Mouse (Mus musculus): Measurements from ENCODE around the gene Hist1h2bc. TPM values are rescaled to one million over a fixed set of nuclear protein-coding genes. Genes with fewer than 3 reads are reported as not detected.

The Hist1h2bc gene
- polyA plus RNA-seq (2014; fragmentation: Illumina TruSeq; extraction: RNeasy Lipid Tissue Mini Kit (QIAGEN cat#74804); ENCODE audit: low replicate concordance), result 239 TPM

GRCm38 (mm10) chr13:23683755-23684281 is at the start of gene Hist1h2bc, which contains the start of gene Hist1h2ac:
TSS of gene Hist1h2bc (plus strand) at chr13:23684199.
TSS of gene Hist1h2ac (minus strand) at chr13:23683948.

GRCm38 (mm10) chr13:23695514-23695913 is 11.5 kb downstream of the Hist1h2bc start, which contains the start of gene Hist1h1t:
TSS of gene Hist1h1t (plus strand) at chr13:23695814.

GRCm38 (mm10) chr13:23698300-23698693 is 14.3 kb downstream of the Hist1h2bc start, which contains the start of gene Hist1h4c:
TSS of gene Hist1h4c (minus strand) at chr13:23698454.

GRCm38 (mm10) chr13:23710374-23711089 is 26.5 kb downstream of the Hist1h2bc start, which contains the start of gene Hfe:
TSS of gene Hfe (minus strand) at chr13:23710854.

GRCm38 (mm10) chr13:23738677-23739068 is 54.7 kb downstream of the Hist1h2bc start, which contains the start of gene Hist1h1c:
TSS of gene Hist1h1c (plus strand) at chr13:23738808.

Other genes with a start within 250 kb of the Hist1h2bc start
- gene Btn1a1, start 218.3 kb upstream of the Hist1h2bc start, polyA plus RNA-seq (2014; fragmentation: Illumina TruSeq; extraction: RNeasy Lipid Tissue Mini Kit (QIAGEN cat#74804); ENCODE audit: low replicate concordance), result not detected
- gene Btn2a2, start 195.3 kb upstream of the Hist1h2bc start, polyA plus RNA-seq (2014; fragmentation: Illumina TruSeq; extraction: RNeasy Lipid Tissue Mini Kit (QIAGEN cat#74804); ENCODE audit: low replicate concordance), result not detected
- gene Hist1h4h, start 153.1 kb upstream of the Hist1h2bc start, polyA plus RNA-seq (2014; fragmentation: Illumina TruSeq; extraction: RNeasy Lipid Tissue Mini Kit (QIAGEN cat#74804); ENCODE audit: low replicate concordance), result not detected
- not detected for gene Hist1h2af, start 150.3 kb upstream of the Hist1h2bc start, polyA plus RNA-seq (2014; fragmentation: Illumina TruSeq; extraction: RNeasy Lipid Tissue Mini Kit (QIAGEN cat#74804); ENCODE audit: low replicate concordance)
- not detected for gene Hist1h3g, start 148.8 kb upstream of the Hist1h2bc start, polyA plus RNA-seq (2014; fragmentation: Illumina TruSeq; extraction: RNeasy Lipid Tissue Mini Kit (QIAGEN cat#74804); ENCODE audit: low replicate concordance)
- 0.59 TPM for gene Hist1h2bh, start 140.8 kb upstream of the Hist1h2bc start, polyA plus RNA-seq (2014; fragmentation: Illumina TruSeq; extraction: RNeasy Lipid Tissue Mini Kit (QIAGEN cat#74804); ENCODE audit: low replicate concordance)
- not detected for gene Hist1h3f, start 140.1 kb upstream of the Hist1h2bc start, polyA plus RNA-seq (2014; fragmentation: Illumina TruSeq; extraction: RNeasy Lipid Tissue Mini Kit (QIAGEN cat#74804); ENCODE audit: low replicate concordance)
- gene Hist1h4f, start 132.6 kb upstream of the Hist1h2bc start, polyA plus RNA-seq (2014; fragmentation: Illumina TruSeq; extraction: RNeasy Lipid Tissue Mini Kit (QIAGEN cat#74804); ENCODE audit: low replicate concordance), result not detected
- 0.52 TPM for gene Hist1h1d, start 130.9 kb upstream of the Hist1h2bc start, polyA plus RNA-seq (2014; fragmentation: Illumina TruSeq; extraction: RNeasy Lipid Tissue Mini Kit (QIAGEN cat#74804); ENCODE audit: low replicate concordance)
- 0.56 TPM for gene Hist1h3e, start 121.8 kb upstream of the Hist1h2bc start, polyA plus RNA-seq (2014; fragmentation: Illumina TruSeq; extraction: RNeasy Lipid Tissue Mini Kit (QIAGEN cat#74804); ENCODE audit: low replicate concordance)
- gene Hist1h2ae, start 113.0 kb upstream of the Hist1h2bc start, polyA plus RNA-seq (2014; fragmentation: Illumina TruSeq; extraction: RNeasy Lipid Tissue Mini Kit (QIAGEN cat#74804); ENCODE audit: low replicate concordance), result 0.97 TPM
- gene Hist1h2bg, start 112.8 kb upstream of the Hist1h2bc start, polyA plus RNA-seq (2014; fragmentation: Illumina TruSeq; extraction: RNeasy Lipid Tissue Mini Kit (QIAGEN cat#74804); ENCODE audit: low replicate concordance), result 0.85 TPM
- not detected for gene Hist1h2bf, start 110.0 kb upstream of the Hist1h2bc start, polyA plus RNA-seq (2014; fragmentation: Illumina TruSeq; extraction: RNeasy Lipid Tissue Mini Kit (QIAGEN cat#74804); ENCODE audit: low replicate concordance)
- not detected for gene Hist1h2ad, start 109.8 kb upstream of the Hist1h2bc start, polyA plus RNA-seq (2014; fragmentation: Illumina TruSeq; extraction: RNeasy Lipid Tissue Mini Kit (QIAGEN cat#74804); ENCODE audit: low replicate concordance)
- gene Hist1h3d, start 108.4 kb upstream of the Hist1h2bc start, polyA plus RNA-seq (2014; fragmentation: Illumina TruSeq; extraction: RNeasy Lipid Tissue Mini Kit (QIAGEN cat#74804); ENCODE audit: low replicate concordance), result 1.4 TPM
- 0.67 TPM for gene Hist1h4d, start 102.6 kb upstream of the Hist1h2bc start, polyA plus RNA-seq (2014; fragmentation: Illumina TruSeq; extraction: RNeasy Lipid Tissue Mini Kit (QIAGEN cat#74804); ENCODE audit: low replicate concordance)
- gene Hist1h2be, start 63.1 kb upstream of the Hist1h2bc start, polyA plus RNA-seq (2014; fragmentation: Illumina TruSeq; extraction: RNeasy Lipid Tissue Mini Kit (QIAGEN cat#74804); ENCODE audit: low replicate concordance), result 2.2 TPM
- gene Hist1h1e, start 61.6 kb upstream of the Hist1h2bc start, polyA plus RNA-seq (2014; fragmentation: Illumina TruSeq; extraction: RNeasy Lipid Tissue Mini Kit (QIAGEN cat#74804); ENCODE audit: low replicate concordance), result 0.30 TPM
- 1.2 TPM for gene Hist1h2ac, start 251 bp upstream of the Hist1h2bc start, polyA plus RNA-seq (2014; fragmentation: Illumina TruSeq; extraction: RNeasy Lipid Tissue Mini Kit (QIAGEN cat#74804); ENCODE audit: low replicate concordance)
- not detected for gene Hist1h1t, start 11.6 kb downstream of the Hist1h2bc start, polyA plus RNA-seq (2014; fragmentation: Illumina TruSeq; extraction: RNeasy Lipid Tissue Mini Kit (QIAGEN cat#74804); ENCODE audit: low replicate concordance)
- gene Hist1h4c, start 14.3 kb downstream of the Hist1h2bc start, polyA plus RNA-seq (2014; fragmentation: Illumina TruSeq; extraction: RNeasy Lipid Tissue Mini Kit (QIAGEN cat#74804); ENCODE audit: low replicate concordance), result 1.6 TPM
- gene Hfe, start 26.7 kb downstream of the Hist1h2bc start, polyA plus RNA-seq (2014; fragmentation: Illumina TruSeq; extraction: RNeasy Lipid Tissue Mini Kit (QIAGEN cat#74804); ENCODE audit: low replicate concordance), result 13.5 TPM
- gene Hist1h1c, start 54.6 kb downstream of the Hist1h2bc start, polyA plus RNA-seq (2014; fragmentation: Illumina TruSeq; extraction: RNeasy Lipid Tissue Mini Kit (QIAGEN cat#74804); ENCODE audit: low replicate concordance), result 15.6 TPM
- not detected for gene Hist1h3c, start 61.4 kb downstream of the Hist1h2bc start, polyA plus RNA-seq (2014; fragmentation: Illumina TruSeq; extraction: RNeasy Lipid Tissue Mini Kit (QIAGEN cat#74804); ENCODE audit: low replicate concordance)
- not detected for gene Hist1h2bb, start 62.5 kb downstream of the Hist1h2bc start, polyA plus RNA-seq (2014; fragmentation: Illumina TruSeq; extraction: RNeasy Lipid Tissue Mini Kit (QIAGEN cat#74804); ENCODE audit: low replicate concordance)
- gene Hist1h2ab, start 66.9 kb downstream of the Hist1h2bc start, polyA plus RNA-seq (2014; fragmentation: Illumina TruSeq; extraction: RNeasy Lipid Tissue Mini Kit (QIAGEN cat#74804); ENCODE audit: low replicate concordance), result not detected
- not detected for gene Hist1h3b, start 68.1 kb downstream of the Hist1h2bc start, polyA plus RNA-seq (2014; fragmentation: Illumina TruSeq; extraction: RNeasy Lipid Tissue Mini Kit (QIAGEN cat#74804); ENCODE audit: low replicate concordance)
- gene Hist1h4b, start 72.8 kb downstream of the Hist1h2bc start, polyA plus RNA-seq (2014; fragmentation: Illumina TruSeq; extraction: RNeasy Lipid Tissue Mini Kit (QIAGEN cat#74804); ENCODE audit: low replicate concordance), result not detected
- not detected for gene Hist1h4a, start 77.0 kb downstream of the Hist1h2bc start, polyA plus RNA-seq (2014; fragmentation: Illumina TruSeq; extraction: RNeasy Lipid Tissue Mini Kit (QIAGEN cat#74804); ENCODE audit: low replicate concordance)
- not detected for gene Hist1h3a, start 78.2 kb downstream of the Hist1h2bc start, polyA plus RNA-seq (2014; fragmentation: Illumina TruSeq; extraction: RNeasy Lipid Tissue Mini Kit (QIAGEN cat#74804); ENCODE audit: low replicate concordance)
- not detected for gene Hist1h1a, start 79.5 kb downstream of the Hist1h2bc start, polyA plus RNA-seq (2014; fragmentation: Illumina TruSeq; extraction: RNeasy Lipid Tissue Mini Kit (QIAGEN cat#74804); ENCODE audit: low replicate concordance)
- gene Trim38, start 85.7 kb downstream of the Hist1h2bc start, polyA plus RNA-seq (2014; fragmentation: Illumina TruSeq; extraction: RNeasy Lipid Tissue Mini Kit (QIAGEN cat#74804); ENCODE audit: low replicate concordance), result 67.0 TPM
- 0.33 TPM for gene Slc17a2, start 122.8 kb downstream of the Hist1h2bc start, polyA plus RNA-seq (2014; fragmentation: Illumina TruSeq; extraction: RNeasy Lipid Tissue Mini Kit (QIAGEN cat#74804); ENCODE audit: low replicate concordance)
- gene Slc17a3, start 155.2 kb downstream of the Hist1h2bc start, polyA plus RNA-seq (2014; fragmentation: Illumina TruSeq; extraction: RNeasy Lipid Tissue Mini Kit (QIAGEN cat#74804); ENCODE audit: low replicate concordance), result not detected
- gene Slc17a1, start 183.6 kb downstream of the Hist1h2bc start, polyA plus RNA-seq (2014; fragmentation: Illumina TruSeq; extraction: RNeasy Lipid Tissue Mini Kit (QIAGEN cat#74804); ENCODE audit: low replicate concordance), result not detected
- gene Slc17a4, start 230.8 kb downstream of the Hist1h2bc start, polyA plus RNA-seq (2014; fragmentation: Illumina TruSeq; extraction: RNeasy Lipid Tissue Mini Kit (QIAGEN cat#74804); ENCODE audit: low replicate concordance), result 149 TPM
- gene Hist1h2ba, start 250.0 kb downstream of the Hist1h2bc start, polyA plus RNA-seq (2014; fragmentation: Illumina TruSeq; extraction: RNeasy Lipid Tissue Mini Kit (QIAGEN cat#74804); ENCODE audit: low replicate concordance), result not detected

Data from small intestine, adult 10 weeks (tissue).